Mouse (Mus musculus): ENCODE measurements around the gene Ces4a.
"Not testable (repeated sequence)": the region's sequence is repeated elsewhere in the genome, so short reads cannot be mapped to it uniquely, and the experiment has no call there.

Gene Ces4a

GRCm38 (mm10) chr8:105131509-105131908 is at the start of gene Ces4a:
Ces4a (plus strand) TSS chr8:105131800.
- no peak for DNase-seq (ENCODE audit: low spot score in 2 of 2)

GRCm38 (mm10) chr8:105083449-105084050 is 48.0 kb upstream of the Ces4a start, which contains the start of gene Ces3b:
Ces3b (plus strand) TSS chr8:105083753.
- no peak for DNase-seq (ENCODE audit: low spot score in 2 of 2)

- not testable (repeated sequence) for DNase-seq (ENCODE audit: low spot score in 2 of 2)
Measured at GRCm38 (mm10) chr8:105088166-105088565, 43.4 kb upstream of the Ces4a start.

- no peak for DNase-seq (ENCODE audit: low spot score in 2 of 2)
Measured at GRCm38 (mm10) chr8:105088581-105088980, 43.0 kb upstream of the Ces4a start.

- DNase-seq (ENCODE audit: low spot score in 2 of 2) = no peak
Measured at GRCm38 (mm10) chr8:105093992-105094391, 37.6 kb upstream of the Ces4a start.

GRCm38 (mm10) chr8:105102101-105102785 is 29.4 kb upstream of the Ces4a start:
- DNase-seq (ENCODE audit: low spot score in 2 of 2) = not testable (repeated sequence)

- DNase-seq (ENCODE audit: low spot score in 2 of 2) = not testable (repeated sequence)
Measured at GRCm38 (mm10) chr8:105103701-105104100, 27.9 kb upstream of the Ces4a start.

GRCm38 (mm10) chr8:105104220-105104619 is 27.4 kb upstream of the Ces4a start:
- DNase-seq (ENCODE audit: low spot score in 2 of 2) = no peak

- DNase-seq (ENCODE audit: low spot score in 2 of 2) = no peak
Measured at GRCm38 (mm10) chr8:105129864-105130263, 1.7 kb upstream of the Ces4a start.

- DNase-seq (ENCODE audit: low spot score in 2 of 2) = peak; percentile 36 to 74
Measured at GRCm38 (mm10) chr8:105138423-105138822, 6.8 kb downstream of the Ces4a start.

- no peak for DNase-seq (ENCODE audit: low spot score in 2 of 2)
Measured at GRCm38 (mm10) chr8:105142395-105142794, 10.8 kb downstream of the Ces4a start.

GRCm38 (mm10) chr8:105151654-105152053 is 20.1 kb downstream of the Ces4a start:
- no peak for DNase-seq (ENCODE audit: low spot score in 2 of 2)

- peak; percentile 65 to 83 for DNase-seq (ENCODE audit: low spot score in 2 of 2)
Measured at GRCm38 (mm10) chr8:105152623-105153398, 21.2 kb downstream of the Ces4a start.

- DNase-seq (ENCODE audit: low spot score in 2 of 2) = no peak
Measured at GRCm38 (mm10) chr8:105154316-105154715, 22.7 kb downstream of the Ces4a start.

- DNase-seq (ENCODE audit: low spot score in 2 of 2) = no peak
Measured at GRCm38 (mm10) chr8:105155091-105155745, 23.6 kb downstream of the Ces4a start.

GRCm38 (mm10) chr8:105157555-105157954 is 26.0 kb downstream of the Ces4a start:
- no peak for DNase-seq (ENCODE audit: low spot score in 2 of 2)

- no peak for DNase-seq (ENCODE audit: low spot score in 2 of 2)
Measured at GRCm38 (mm10) chr8:105158084-105158483, 26.5 kb downstream of the Ces4a start.

- no peak for DNase-seq (ENCODE audit: low spot score in 2 of 2)
Measured at GRCm38 (mm10) chr8:105161121-105161652, 29.6 kb downstream of the Ces4a start.

- DNase-seq (ENCODE audit: low spot score in 2 of 2) = no peak
Measured at GRCm38 (mm10) chr8:105164272-105164902, 32.8 kb downstream of the Ces4a start.

- no peak for DNase-seq (ENCODE audit: low spot score in 2 of 2)
Measured at GRCm38 (mm10) chr8:105165191-105165590, 33.6 kb downstream of the Ces4a start.

- no peak for DNase-seq (ENCODE audit: low spot score in 2 of 2)
Measured at GRCm38 (mm10) chr8:105167116-105167515, 35.5 kb downstream of the Ces4a start.
